Mouse (Mus musculus) kidney, postnatal 0 days (tissue): ENCODE data around the gene Coq9. TPM values are rescaled to one million over a fixed set of nuclear protein-coding genes. Genes with fewer than 3 reads are reported as not detected.

Experiments
- ATAC-seq: fragments of 200-750 bp; cut with Nextera tagmentation; replicated peaks from 2 replicates; pipeline ENCODE4 v1.8.0; 2017; ENCODE audit warnings: low read depth, moderate number of reproducible peaks, moderate TSS enrichment, moderate library complexity; ENCODE audit not compliant: low FRiP score
- DNase-seq: peaks from one replicate; pipeline ENCODE4 v3.0.0-alpha.2; 2016; ENCODE audit warnings: low spot score
- H3K27ac ChIP-seq: fragments of 300-500 bp; sonication (generic); 2 replicates; pipeline ENCODE4 v1.5.1; 2014; ENCODE audit warnings: mild to moderate bottlenecking
- H3K27me3 ChIP-seq: fragments of 300-500 bp; sonication (generic); 2 replicates; pipeline ENCODE4 v1.6.1; 2014; ENCODE audit warnings: low read length, mixed read lengths; ENCODE audit not compliant: insufficient read depth
- H3K36me3 ChIP-seq: fragments of 300-500 bp; sonication (generic); 2 replicates; pipeline ENCODE4 v1.6.1; 2014; ENCODE audit warnings: low read length, mixed read lengths; ENCODE audit not compliant: insufficient read depth
- H3K4me1 ChIP-seq: fragments of 300-500 bp; sonication (generic); replicated peaks from 2 replicates; pipeline ENCODE4 v1.6.1; 2014; ENCODE audit warnings: antibody characterized with exemption, low read length, mixed read lengths; ENCODE audit not compliant: insufficient read depth
- H3K4me2 ChIP-seq: fragments of 300-500 bp; sonication (generic); 2 replicates; pipeline ENCODE4 v1.6.1; 2014; ENCODE audit warnings: mild to moderate bottlenecking, low read length, moderate library complexity, mixed read lengths
- H3K4me3 ChIP-seq: fragments of 300-500 bp; sonication (generic); replicated peaks from 2 replicates; pipeline ENCODE4 v1.5.1; 2014; ENCODE audit warnings: low read depth, low read length
- H3K9ac ChIP-seq: fragments of 300-500 bp; sonication (generic); 2 replicates; pipeline ENCODE4 v1.6.1; 2014; ENCODE audit warnings: low read depth, low read length
- H3K9me3 ChIP-seq: fragments of 300-500 bp; sonication (generic); replicated peaks from 2 replicates; pipeline ENCODE4 v1.6.1; 2016; ENCODE audit warnings: low read length, inconsistent platforms, mixed read lengths
- CTCF ChIP-seq: IDR thresholded peaks from 2 replicates; pipeline ENCODE4 v1.5.1; 2016; ENCODE audit warnings: antibody characterized with exemption, low read depth, mild to moderate bottlenecking, moderate library complexity
- WGBS: fragments of 180-500 bp; shearing (Covaris S2); extraction: QIAGEN DNeasy Blood & Tissue Kit; methylation state at CpG from one replicate; pipeline ENCODE4 v1.1.7; 2014; 5-methylcytosine and 5-hydroxymethylcytosine counted together
- polyA plus RNA-seq: library from polyadenylated mRNA; unstranded; fragments of >200 nt; fragmentation: Nextera tagmentation; extraction: Ambion mirVana; gene quantifications from 2 replicates; pipeline ENCODE4 v1.2.1, GENCODE M21; 2015

Coq9 gene
- polyA plus RNA-seq, 1 experiment from 2014 or later = 101 TPM

DNA sequence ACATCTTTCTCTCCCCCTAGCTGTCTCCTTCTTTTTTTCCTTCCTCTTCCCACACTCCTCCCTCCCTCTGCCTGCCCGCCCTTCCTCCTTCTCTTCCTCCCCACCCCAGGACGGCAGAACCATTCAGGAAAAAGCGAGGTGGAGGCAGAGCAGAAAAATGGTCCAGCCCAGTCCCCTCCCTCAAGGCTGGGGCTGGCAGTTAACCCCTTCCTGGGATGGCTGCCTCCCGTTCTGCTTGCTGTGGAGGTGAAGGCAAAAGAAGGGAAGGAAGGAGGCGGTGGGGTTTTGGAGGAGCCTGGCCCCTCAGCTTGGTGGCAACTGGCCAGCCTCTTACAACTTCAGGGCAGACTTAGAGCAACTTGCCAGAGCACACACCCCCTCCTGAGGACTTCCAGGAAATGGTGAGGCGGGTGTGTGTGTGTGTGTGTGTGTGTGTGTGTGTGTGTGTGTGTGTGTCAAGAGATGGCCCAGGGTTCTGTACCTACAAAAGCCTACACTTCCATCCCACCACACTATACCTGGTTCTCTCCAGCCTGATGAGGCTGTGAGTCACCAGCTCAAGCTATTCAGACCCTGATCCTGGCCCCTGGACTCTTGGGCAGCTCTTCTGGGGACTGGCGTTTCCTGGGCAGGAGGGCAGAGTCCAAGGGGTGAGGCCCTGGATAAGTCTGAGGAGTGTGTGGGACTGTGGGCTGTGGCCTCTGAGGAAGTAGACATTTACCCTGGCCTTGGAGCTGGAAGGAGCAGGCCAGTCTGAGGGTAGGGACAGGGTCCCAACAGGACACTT is 33.2 kb downstream of the Coq9 start:
- Histone ChIP-seq H3K36me3 (peaks cover 6% of the 10 kb centered on the region; the same call in 1 of the 2 replicates), H3K9ac (peak overlapping the region; percentile 54), H3K4me2 (peak overlapping the region; percentile 84), H3K9me3 (no peaks in the 10 kb centered on the region), H3K4me3 (peak overlapping the region; percentile 40), H3K4me1 (peaks cover 28% of the 10 kb centered on the region), H3K27me3 (no peaks in the 10 kb centered on the region), H3K27ac (peak overlapping the region; percentile 69)
- TF ChIP-seq CTCF = no peak
- ATAC-seq (peak; percentile 75), DNase-seq (peak; percentile 89)
- under 1% methylated on average over 7 of the region's 7 CpGs for WGBS

DNA sequence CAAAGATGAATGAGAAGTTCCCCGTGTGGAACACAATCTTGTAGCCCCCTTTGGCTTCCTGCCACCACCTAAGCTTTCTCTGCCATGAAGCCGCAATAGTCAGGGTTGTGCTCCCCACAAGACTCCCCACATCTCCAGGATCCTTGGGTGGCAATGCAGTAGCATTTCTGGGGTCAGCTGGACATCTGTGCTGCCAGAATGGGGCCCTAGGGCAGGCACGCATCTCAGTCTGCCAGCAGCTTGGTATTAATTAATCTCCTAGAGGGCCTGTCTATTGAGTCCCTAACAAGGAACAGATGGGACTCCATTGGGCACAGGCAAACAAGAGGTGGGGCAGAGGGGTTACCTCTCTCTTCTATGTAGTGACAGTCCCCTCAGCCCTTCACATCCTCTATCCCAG is 34.0 kb downstream of the Coq9 start:
- no peak overlapping the region for H3K4me3 ChIP-seq
- peak overlapping the region; percentile 69; the same call in 1 of the 2 replicates for H3K27ac ChIP-seq
- H3K27me3 ChIP-seq = no peaks in the 10 kb centered on the region
- no peaks in the 10 kb centered on the region for H3K9me3 ChIP-seq
- H3K4me2 ChIP-seq = 0 out of 2 replicates have a peak overlapping the region, but pooled peaks have one; percentile 84
- 58% methylated on average over 3 of the region's 3 CpGs for WGBS
- no peak overlapping the region for H3K9ac ChIP-seq
- no peak for TF ChIP-seq CTCF
- no peak for DNase-seq
- H3K4me1 ChIP-seq = peaks cover 28% of the 10 kb centered on the region
- ATAC-seq = no peak
- H3K36me3 ChIP-seq = peaks cover 6% of the 10 kb centered on the region; the same call in 1 of the 2 replicates

- Histone ChIP-seq H3K36me3 (peaks cover 2% of the 10 kb centered on the region; the same call in 1 of the 2 replicates), H3K4me1 (peaks cover 28% of the 10 kb centered on the region), H3K9ac (no peak overlapping the region), H3K9me3 (no peaks in the 10 kb centered on the region), H3K4me2 (0 out of 2 replicates have a peak overlapping the region, but pooled peaks have one; percentile 84), H3K4me3 (no peak overlapping the region), H3K27ac (0 out of 2 replicates have a peak overlapping the region, but pooled peaks have one; percentile 69), H3K27me3 (no peaks in the 10 kb centered on the region)
- ATAC-seq = no peak
- DNase-seq = no peak
- no peak for TF ChIP-seq CTCF
- 81% methylated on average over 2 of the region's 2 CpGs for WGBS
These were observed 34.5 kb downstream of the Coq9 start for GRCm38 (mm10) chr8:94872576-94872975.

DNA sequence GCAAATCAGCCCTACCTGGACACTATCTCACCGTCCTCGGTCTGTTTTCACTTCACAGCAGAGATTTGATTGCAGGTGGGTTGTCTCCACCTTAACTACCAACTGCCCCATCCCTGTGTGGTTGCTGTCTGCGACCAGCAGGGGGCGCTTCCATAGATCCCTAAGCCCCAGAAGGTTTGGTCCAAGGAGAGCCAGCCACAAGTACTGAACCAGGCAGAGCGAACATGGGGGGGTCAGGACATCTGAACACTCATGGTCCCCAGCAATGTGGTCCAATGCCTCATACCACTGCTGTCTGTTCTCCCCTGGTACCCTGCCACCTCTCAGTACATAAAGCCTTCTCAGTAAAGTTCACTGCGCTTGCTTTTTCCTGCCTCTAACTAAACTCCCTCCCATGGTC is 36.2 kb downstream of the Coq9 start:
- Histone ChIP-seq H3K4me3 (peak overlapping the region; percentile 57; the same call in 1 of the 2 replicates), H3K9ac (no peak overlapping the region), H3K4me2 (peak overlapping the region; percentile 94), H3K27me3 (no peaks in the 10 kb centered on the region), H3K9me3 (no peaks in the 10 kb centered on the region), H3K27ac (no peak overlapping the region), H3K4me1 (peaks cover 28% of the 10 kb centered on the region), H3K36me3 (no peaks in the 10 kb centered on the region)
- 0 out of 2 replicates have a peak, but pooled peaks have one; percentile 22 for ATAC-seq
- peak; percentile 87 for TF ChIP-seq CTCF
- peak; percentile 82 for DNase-seq
- WGBS = 9% methylated on average over 6 of the region's 6 CpGs

GRCm38 (mm10) chr8:94875096-94875870 is 37.2 kb downstream of the Coq9 start:
- no peak for TF ChIP-seq CTCF
- Histone ChIP-seq H3K27me3 (no peaks in the 10 kb centered on the region), H3K4me1 (peaks cover 25% of the 10 kb centered on the region), H3K4me3 (peak overlapping the region; percentile 57), H3K4me2 (peak overlapping the region; percentile 94), H3K9me3 (no peaks in the 10 kb centered on the region), H3K9ac (peak overlapping the region; percentile 60), H3K27ac (peak overlapping the region; percentile 50; the same call in 1 of the 2 replicates), H3K36me3 (no peaks in the 10 kb centered on the region)
- DNase-seq = no peak
- no peak for ATAC-seq
- 14% methylated on average over 17 of the region's 17 CpGs for WGBS

GRCm38 (mm10) chr8:94875871-94876150 is 37.7 kb downstream of the Coq9 start:
- no peaks in the 10 kb centered on the region for H3K36me3 ChIP-seq
- peaks cover 21% of the 10 kb centered on the region for H3K4me1 ChIP-seq
- no peaks in the 10 kb centered on the region for H3K9me3 ChIP-seq
- ATAC-seq (no peak), DNase-seq (peak; percentile 16)
- H3K9ac ChIP-seq = peak overlapping the region; percentile 60
- WGBS = under 1% methylated on average over 19 of the region's 20 CpGs
- peak overlapping the region; percentile 57 for H3K4me3 ChIP-seq
- H3K27me3 ChIP-seq = no peaks in the 10 kb centered on the region
- TF ChIP-seq CTCF = no peak
- H3K27ac ChIP-seq = peak overlapping the region; percentile 50
- H3K4me2 ChIP-seq = peak overlapping the region; percentile 94
